Mouse (Mus musculus) left cerebral cortex, adult 18-20 months (tissue): ENCODE measurements around the gene Ces4a. TPM values are rescaled to one million over a fixed set of nuclear protein-coding genes. Genes with fewer than 3 reads are reported as not detected.
"Not testable (repeated sequence)": the region's sequence is repeated elsewhere in the genome, so short reads cannot be mapped to it uniquely, and the experiment has no call there.

ENCODE experiments used
- DNase-seq, 2 experiments: peaks; one replicate each; pipeline ENCODE4 v3.0.0; 2021 to 2022; ENCODE audit warnings: low spot score in 2 of 2, mixed read lengths in 1 of 2
- total RNA-seq, 2 experiments: library from RNA; stranded (reverse); gene quantifications; 2 replicates each; pipeline ENCODE4 v1.2.3; 2021

The Ces4a gene
- total RNA-seq, 2 experiments from 2014 or later: not detected

GRCm38 (mm10) chr8:105169582-105169981, 38.0 kb downstream of the Ces4a start:
- no peak for DNase-seq

GRCm38 (mm10) chr8:105170041-105170380, 38.4 kb downstream of the Ces4a start:
- no peak for DNase-seq

GRCm38 (mm10) chr8:105170381-105171115, 38.9 kb downstream of the Ces4a start, which contains the start of gene Cbfb:
TSS of gene Cbfb (plus strand) at chr8:105170674.
- peak; percentile 89 to 94 for DNase-seq

- peak; percentile 39 to 44 for DNase-seq
Observed at GRCm38 (mm10) chr8:105171116-105172002, 39.8 kb downstream of the Ces4a start.

- DNase-seq: no peak
Observed at GRCm38 (mm10) chr8:105172003-105172362, 40.4 kb downstream of the Ces4a start.

- not testable (repeated sequence) for DNase-seq
Observed at GRCm38 (mm10) chr8:105175287-105175686, 43.7 kb downstream of the Ces4a start.

- no peak for DNase-seq
Observed at GRCm38 (mm10) chr8:105178211-105178800, 46.7 kb downstream of the Ces4a start.

- no peak for DNase-seq
Observed at GRCm38 (mm10) chr8:105182201-105182600, 50.6 kb downstream of the Ces4a start.

- DNase-seq: no peak
Observed at GRCm38 (mm10) chr8:105186467-105187005, 54.9 kb downstream of the Ces4a start.

- no peak for DNase-seq
Observed at GRCm38 (mm10) chr8:105192182-105192581, 60.6 kb downstream of the Ces4a start.

Other genes with a start within 250 kb of the Ces4a start
- not detected for gene Ces2e, start 205.5 kb upstream of the Ces4a start, total RNA-seq
- not detected for gene Ces2f, start 184.4 kb upstream of the Ces4a start, total RNA-seq
- gene Ces2g, start 170.1 kb upstream of the Ces4a start, total RNA-seq: under 1 TPM; 0.21 to 0.45 TPM
- not detected for gene Ces2h, start 130.9 kb upstream of the Ces4a start, total RNA-seq
- not detected for gene Ces3a, start 83.2 kb upstream of the Ces4a start, total RNA-seq
- not detected for gene Ces3b, start 48.0 kb upstream of the Ces4a start, total RNA-seq
- gene Cbfb, start 38.9 kb downstream of the Ces4a start, total RNA-seq: 10 to 100 TPM; 19.4 to 24.7 TPM
- gene D230025D16Rik, start 93.3 kb downstream of the Ces4a start, total RNA-seq: 10 to 100 TPM; 37.0 to 40.0 TPM
- 1 to 10 TPM; 3.0 to 3.5 TPM for gene B3gnt9, start 123.4 kb downstream of the Ces4a start, total RNA-seq
- gene Tradd, start 132.8 kb downstream of the Ces4a start, total RNA-seq: 1 to 10 TPM; 7.6 to 8.9 TPM
- 1 to 10 TPM; 1.1 to 1.6 TPM for gene Fbxl8, start 132.8 kb downstream of the Ces4a start, total RNA-seq
- 10 to 100 TPM; 25.6 to 26.5 TPM for gene Hsf4, start 138.0 kb downstream of the Ces4a start, total RNA-seq
- 10 to 100 TPM in 1 of 2 experiments, 1 to 10 TPM in 1; 9.4 to 10.8 TPM for gene Nol3, start 144.3 kb downstream of the Ces4a start, total RNA-seq
- 10 to 100 TPM; 22.3 to 27.9 TPM for gene 4931428F04Rik, start 158.1 kb downstream of the Ces4a start, total RNA-seq
- 1 to 10 TPM; 1.6 TPM for gene Exoc3l, start 164.3 kb downstream of the Ces4a start, total RNA-seq
- 10 to 100 TPM; 37.6 to 39.1 TPM for gene E2f4, start 165.9 kb downstream of the Ces4a start, total RNA-seq
- gene Elmo3, start 173.8 kb downstream of the Ces4a start, total RNA-seq: 1 to 10 TPM; 1.4 to 1.8 TPM
- gene Lrrc29, start 194.5 kb downstream of the Ces4a start, total RNA-seq: 1 to 10 TPM; 4.5 to 4.8 TPM
- gene Tmem208, start 194.6 kb downstream of the Ces4a start, total RNA-seq: 10 to 100 TPM; 37.1 to 37.4 TPM
- gene Fhod1, start 216.2 kb downstream of the Ces4a start, total RNA-seq: 1 to 10 TPM; 3.1 to 3.3 TPM
- gene Slc9a5, start 217.0 kb downstream of the Ces4a start, total RNA-seq: 10 to 100 TPM; 31.1 to 35.6 TPM
- gene Plekhg4, start 241.5 kb downstream of the Ces4a start, total RNA-seq: 1 to 10 TPM; 2.1 to 2.2 TPM